Mouse (Mus musculus): ENCODE measurements around the gene Zbp1.

DNA sequence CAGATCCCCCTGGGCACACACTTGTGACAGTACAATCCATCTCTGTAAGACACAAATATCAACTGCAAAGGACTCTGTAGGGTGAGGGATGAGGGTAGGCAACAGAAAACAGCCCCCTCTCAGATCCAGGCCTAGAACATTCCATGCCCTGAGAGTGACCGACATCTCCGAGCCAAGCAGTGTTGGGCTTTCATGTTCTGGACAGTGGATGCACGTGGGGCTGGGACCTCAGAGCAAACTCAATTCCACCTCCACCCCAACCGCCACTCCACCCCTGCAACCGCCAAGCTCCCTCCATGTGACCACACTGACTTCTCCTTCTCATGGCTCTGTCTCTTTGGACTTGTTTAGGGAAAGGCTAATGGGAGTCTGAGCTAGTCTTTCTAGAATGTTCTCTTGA is 46.8 kb downstream of the Zbp1 start:
- no peak for TF ChIP-seq CTCF (IDR thresholded peaks at IDR 0.05; ENCODE audit: borderline replicate concordance, control insufficient read depth, extremely low read depth, insufficient read depth, low read length, poor library complexity)
- no peak for TF ChIP-seq POLR2A (IDR thresholded peaks at IDR 0.05; ENCODE audit: control insufficient read depth, extremely low read depth, insufficient read depth, low read length, poor library complexity)
